Mouse (Mus musculus) heart, adult 11 months (tissue): Measurements from ENCODE around the gene Mest.

Experiments
- DNase-seq: peaks from one replicate; pipeline ENCODE4 v3.0.0; 2022

The Mest gene

GRCm38 (mm10) chr6:30744846-30745245, 21.5 kb downstream of the Mest start:
- peak; percentile 67 for DNase-seq

- peak; percentile 63 for DNase-seq
These were observed 22.2 kb downstream of the Mest start for GRCm38 (mm10) chr6:30745591-30745990.

- DNase-seq = peak; percentile 76
These were observed 24.4 kb downstream of the Mest start for GRCm38 (mm10) chr6:30747631-30748357.

GRCm38 (mm10) chr6:30748358-30748910, 25.1 kb downstream of the Mest start:
- peak; percentile 59 for DNase-seq

GRCm38 (mm10) chr6:30749042-30749689, 25.8 kb downstream of the Mest start:
- peak; percentile 75 for DNase-seq

- DNase-seq = peak; percentile 83
These were observed 26.5 kb downstream of the Mest start for GRCm38 (mm10) chr6:30749892-30750291.

GRCm38 (mm10) chr6:30750482-30750881, 27.1 kb downstream of the Mest start:
- peak; percentile 53 for DNase-seq

GRCm38 (mm10) chr6:30751209-30751608, 27.9 kb downstream of the Mest start:
- peak; percentile 24 for DNase-seq
